Mouse (Mus musculus) hindbrain, embryonic 11.5 days (tissue): Measurements from ENCODE around the gene Lsm3. TPM values are rescaled to one million over a fixed set of nuclear protein-coding genes. Genes with fewer than 3 reads are reported as not detected.

Experiments used
- ATAC-seq: fragments of 200-750 bp; cut with Nextera tagmentation; 2 replicates; pipeline ENCODE4 v1.8.0; 2017; ENCODE audit warnings: mild to moderate bottlenecking, moderate TSS enrichment, moderate library complexity; ENCODE audit not compliant: low FRiP score
- DNase-seq: peaks from one replicate; pipeline ENCODE4 v3.0.0-alpha.2; 2015; ENCODE audit warnings: low spot score
- H3K27ac ChIP-seq: fragments of 300-500 bp; sonication (generic); 2 replicates; pipeline ENCODE4 v1.5.1; 2014; ENCODE audit warnings: mild to moderate bottlenecking, low read depth, low read length
- H3K27me3 ChIP-seq: fragments of 300-500 bp; sonication (generic); 2 replicates; pipeline ENCODE4 v1.6.1; 2014; ENCODE audit warnings: mild to moderate bottlenecking, low read length, moderate library complexity, mixed read lengths; ENCODE audit not compliant: control insufficient read depth, insufficient read depth
- H3K36me3 ChIP-seq: fragments of 300-500 bp; sonication (generic); 2 replicates; pipeline ENCODE4 v1.6.1; 2014; ENCODE audit warnings: mild to moderate bottlenecking, low read length, moderate library complexity, mixed read lengths; ENCODE audit not compliant: control insufficient read depth, insufficient read depth
- H3K4me1 ChIP-seq: fragments of 300-500 bp; sonication (generic); replicated peaks from 2 replicates; pipeline ENCODE4 v1.6.1; 2014; ENCODE audit warnings: low read length, mixed read lengths; ENCODE audit not compliant: control insufficient read depth, insufficient read depth
- H3K4me2 ChIP-seq: fragments of 300-500 bp; sonication (generic); replicated peaks from 2 replicates; pipeline ENCODE4 v1.6.1; 2014; ENCODE audit warnings: mild to moderate bottlenecking, low read depth, low read length
- H3K4me3 ChIP-seq: fragments of 300-500 bp; sonication (generic); 2 replicates; pipeline ENCODE4 v1.5.1; 2014; ENCODE audit warnings: low read depth, low read length
- H3K9ac ChIP-seq: fragments of 300-500 bp; sonication (generic); 2 replicates; pipeline ENCODE4 v1.6.1; 2014; ENCODE audit warnings: low read depth, low read length
- H3K9me3 ChIP-seq: fragments of 300-500 bp; sonication (generic); 2 replicates; pipeline ENCODE4 v1.6.1; 2016; ENCODE audit warnings: low read length; ENCODE audit not compliant: control insufficient read depth
- WGBS: fragments of 180-500 bp; shearing (Covaris S2); extraction: QIAGEN DNeasy Blood & Tissue Kit; methylation state at CpG from one replicate; pipeline ENCODE4 v1.1.7; 2014; 5-methylcytosine and 5-hydroxymethylcytosine counted together
- polyA plus RNA-seq: library from polyadenylated mRNA; unstranded; fragments of >200 nt; fragmentation: Nextera tagmentation; extraction: Ambion mirVana; gene quantifications from 2 replicates; pipeline ENCODE4 v1.2.1, GENCODE M21; 2014

The Lsm3 gene
- polyA plus RNA-seq, 1 experiment from 2014 or later: 265 TPM

GRCm38 (mm10) chr6:91552693-91553092 lies 37.0 kb downstream of the Lsm3 start:
- DNase-seq: no peak
- 49% methylated on average over 3 of the region's 3 CpGs for WGBS

GRCm38 (mm10) chr6:91558565-91558964 lies 42.8 kb downstream of the Lsm3 start:
- Histone ChIP-seq H3K9me3 (no peaks in the 10 kb centered on the region), H3K9ac (no peak overlapping the region), H3K4me3 (no peak overlapping the region), H3K4me1 (no peaks in the 10 kb centered on the region), H3K4me2 (no peak overlapping the region), H3K27me3 (no peaks in the 10 kb centered on the region), H3K27ac (no peak overlapping the region), H3K36me3 (no peaks in the 10 kb centered on the region)
- DNase-seq (no peak), ATAC-seq (no peak)
- WGBS: 56% methylated on average over 1 of the region's 1 CpGs

More at GRCm38 (mm10) chr6:91552693-91553092, 37.0 kb downstream of the Lsm3 start:
- Histone ChIP-seq H3K4me1 (no peaks in the 10 kb centered on the region), H3K27me3 (no peaks in the 10 kb centered on the region), H3K36me3 (no peaks in the 10 kb centered on the region), H3K9ac (no peak overlapping the region), H3K4me3 (no peak overlapping the region), H3K4me2 (no peak overlapping the region), H3K9me3 (no peaks in the 10 kb centered on the region), H3K27ac (no peak overlapping the region)
- ATAC-seq: no peak

GRCm38 (mm10) chr6:91559371-91559770 lies 43.6 kb downstream of the Lsm3 start:
- 82% methylated on average over 4 of the region's 4 CpGs for WGBS
- Histone ChIP-seq H3K4me1 (no peaks in the 10 kb centered on the region), H3K4me3 (no peak overlapping the region), H3K4me2 (no peak overlapping the region), H3K27me3 (no peaks in the 10 kb centered on the region), H3K9ac (no peak overlapping the region), H3K36me3 (no peaks in the 10 kb centered on the region), H3K27ac (no peak overlapping the region), H3K9me3 (no peaks in the 10 kb centered on the region)
- ATAC-seq: no peak
- no peak for DNase-seq

- 95% methylated on average over 3 of the region's 3 CpGs for WGBS
Observed at GRCm38 (mm10) chr6:91560186-91560585, 44.5 kb downstream of the Lsm3 start.

GRCm38 (mm10) chr6:91563031-91563430 lies 47.3 kb downstream of the Lsm3 start:
- H3K4me3 ChIP-seq: no peak overlapping the region
- H3K9me3 ChIP-seq: no peaks in the 10 kb centered on the region
- no peaks in the 10 kb centered on the region for H3K4me1 ChIP-seq
- no peak overlapping the region for H3K4me2 ChIP-seq
- ATAC-seq (no peak), DNase-seq (no peak)
- no peaks in the 10 kb centered on the region for H3K36me3 ChIP-seq
- WGBS: 81% methylated on average over 3 of the region's 3 CpGs
- no peak overlapping the region for H3K27ac ChIP-seq
- no peaks in the 10 kb centered on the region for H3K27me3 ChIP-seq
- H3K9ac ChIP-seq: no peak overlapping the region

More at GRCm38 (mm10) chr6:91560186-91560585, 44.5 kb downstream of the Lsm3 start:
- Histone ChIP-seq H3K4me2 (no peak overlapping the region), H3K27ac (no peak overlapping the region), H3K4me1 (no peaks in the 10 kb centered on the region), H3K27me3 (no peaks in the 10 kb centered on the region), H3K36me3 (no peaks in the 10 kb centered on the region), H3K4me3 (no peak overlapping the region), H3K9ac (no peak overlapping the region), H3K9me3 (no peaks in the 10 kb centered on the region)
- ATAC-seq (no peak), DNase-seq (no peak)

GRCm38 (mm10) chr6:91566407-91566806 lies 50.7 kb downstream of the Lsm3 start:
- ATAC-seq: no peak
- WGBS: 82% methylated on average over 9 of the region's 9 CpGs
- H3K9me3 ChIP-seq: no peaks in the 10 kb centered on the region
- H3K9ac ChIP-seq: no peak overlapping the region
- no peak overlapping the region for H3K4me3 ChIP-seq
- no peaks in the 10 kb centered on the region for H3K27me3 ChIP-seq
- no peak overlapping the region for H3K4me2 ChIP-seq
- no peaks in the 10 kb centered on the region for H3K4me1 ChIP-seq
- H3K27ac ChIP-seq: no peak overlapping the region
- DNase-seq: no peak
- no peaks in the 10 kb centered on the region for H3K36me3 ChIP-seq

Other genes starting within 250 kb of the Lsm3 start
- gene Wnt7a, start 104.6 kb upstream of the Lsm3 start, polyA plus RNA-seq: 7.6 and 10.3 TPM in 2 replicates
- 24.6 and 28.3 TPM in 2 replicates for gene Chchd4, start 42.4 kb upstream of the Lsm3 start, polyA plus RNA-seq
- gene Tmem43, start 42.2 kb upstream of the Lsm3 start, polyA plus RNA-seq: 53.1 and 56.1 TPM in 2 replicates
- gene Xpc, start within 50 bp of the Lsm3 start, polyA plus RNA-seq: 21.0 and 23.4 TPM in 2 replicates
- gene Slc6a6, start 168.1 kb downstream of the Lsm3 start, polyA plus RNA-seq: 46.6 and 64.0 TPM in 2 replicates